Mouse (Mus musculus) liver, postnatal 0 days (tissue): ENCODE measurements around the gene Haus7. TPM values are rescaled to one million over a fixed set of nuclear protein-coding genes. Genes with fewer than 3 reads are reported as not detected.
"Not testable (repeated sequence)": the region's sequence is repeated elsewhere in the genome, so short reads cannot be mapped to it uniquely, and the experiment has no call there.

ENCODE experiments used
- ATAC-seq: fragments of 200-750 bp; cut with Nextera tagmentation; 2 replicates; pipeline ENCODE4 v1.8.0; 2017; ENCODE audit warnings: mild to moderate bottlenecking, moderate library complexity
- DNase-seq: peaks from one replicate; pipeline ENCODE4 v3.0.0-alpha.2; 2016
- H3K27ac ChIP-seq: fragments of 300-500 bp; sonication (generic); 2 replicates; pipeline ENCODE4 v1.5.1; 2014; ENCODE audit warnings: antibody characterized with exemption, moderate library complexity, mild to moderate bottlenecking, low read depth
- H3K27me3 ChIP-seq: fragments of 300-500 bp; sonication (generic); 2 replicates; pipeline ENCODE4 v1.6.1; 2014; ENCODE audit warnings: low read length, control low read depth, mixed read lengths; ENCODE audit not compliant: insufficient read depth
- H3K36me3 ChIP-seq: fragments of 300-500 bp; sonication (generic); replicated peaks from 2 replicates; pipeline ENCODE4 v1.6.1; 2014; ENCODE audit warnings: mild to moderate bottlenecking, control low read depth, low read length, moderate library complexity, mixed read lengths; ENCODE audit not compliant: insufficient read depth
- H3K4me1 ChIP-seq: fragments of 300-500 bp; sonication (generic); 2 replicates; pipeline ENCODE4 v1.6.1; 2014; ENCODE audit warnings: antibody characterized with exemption, mild to moderate bottlenecking, control low read depth; ENCODE audit not compliant: insufficient read depth
- H3K4me2 ChIP-seq: fragments of 300-500 bp; sonication (generic); 2 replicates; pipeline ENCODE4 v1.6.1; 2014; ENCODE audit warnings: low read depth, mild to moderate bottlenecking, low read length, moderate library complexity, mixed read lengths
- H3K4me3 ChIP-seq: fragments of 300-500 bp; sonication (generic); 2 replicates; pipeline ENCODE4 v1.5.1; 2014; ENCODE audit warnings: low read depth, low read length
- H3K9ac ChIP-seq: fragments of 300-500 bp; sonication (generic); replicated peaks from 2 replicates; pipeline ENCODE4 v1.6.1; 2014; ENCODE audit warnings: mild to moderate bottlenecking, moderate library complexity
- H3K9me3 ChIP-seq: fragments of 300-500 bp; sonication (generic); 2 replicates; pipeline ENCODE4 v1.6.1; 2016; ENCODE audit warnings: mild to moderate bottlenecking, control low read depth, low read length, mixed read lengths
- CTCF ChIP-seq: sonication (generic); IDR thresholded peaks from 2 replicates; pipeline ENCODE4 v1.5.1; 2016; ENCODE audit warnings: antibody characterized with exemption, low read depth
- EP300 ChIP-seq: IDR thresholded peaks from 2 replicates; pipeline ENCODE4 v1.6.1; 2016; ENCODE audit warnings: antibody characterized with exemption, low read depth, mild to moderate bottlenecking
- WGBS: fragments of 180-500 bp; shearing (Covaris S2); extraction: QIAGEN DNeasy Blood & Tissue Kit; methylation state at CpG from one replicate; pipeline ENCODE4 v1.1.7; 2014; ENCODE audit not compliant: insufficient replicate concordance; 5-methylcytosine and 5-hydroxymethylcytosine counted together
- polyA plus RNA-seq: library from polyadenylated mRNA; unstranded; fragments of >200 nt; fragmentation: Nextera tagmentation; extraction: Ambion mirVana; gene quantifications from 2 replicates; pipeline ENCODE4 v1.2.1, GENCODE M21; 2015

Haus7 gene
- polyA plus RNA-seq, 1 experiment from 2014 or later, result 25.3 TPM

- no peaks in the 10 kb centered on the region for H3K36me3 ChIP-seq
- WGBS, result 13% methylated on average over 16 of the region's 20 CpGs
- ATAC-seq, result no peak
- H3K4me1 ChIP-seq, result no peaks in the 10 kb centered on the region
- 0 out of 2 replicates have a peak within 1 kb of the TSS, but pooled peaks have one; percentile 16 for H3K4me3 ChIP-seq
- H3K4me2 ChIP-seq, result peak within 1 kb of the TSS; percentile 34; the same call in 1 of the 2 replicates
- H3K27ac ChIP-seq, result no peak within 1 kb of the TSS
- no peak for DNase-seq
- peaks cover 7% of the 10 kb centered on the region; the same call in 1 of the 2 replicates for H3K27me3 ChIP-seq
- H3K9me3 ChIP-seq, result no peaks in the 10 kb centered on the region
- no peak within 1 kb of the TSS for H3K9ac ChIP-seq
- TF ChIP-seq EP300, result no peak
- no peak for TF ChIP-seq CTCF
Observed at GRCm38 (mm10) chrX:73410880-73411517, 47.8 kb downstream of the Haus7 start, which contains the start of gene Zfp92. Gene Zfp92, plus strand, starts transcription at chrX:73411096.

- no peak for TF ChIP-seq CTCF
- 83% methylated on average over 12 of the region's 12 CpGs for WGBS
Observed at GRCm38 (mm10) chrX:73401616-73402015, 57.2 kb downstream of the Haus7 start.

GRCm38 (mm10) chrX:73400951-73401350 is 57.9 kb downstream of the Haus7 start:
- DNase-seq, result no peak
- H3K4me2 ChIP-seq, result no peak overlapping the region
- ATAC-seq, result no peak
- 88% methylated on average over 20 of the region's 20 CpGs for WGBS
- TF ChIP-seq CTCF, result no peak
- no peak for TF ChIP-seq EP300
- H3K9ac ChIP-seq, result no peak overlapping the region
- no peaks in the 10 kb centered on the region for H3K4me1 ChIP-seq
- H3K4me3 ChIP-seq, result no peak overlapping the region
- no peaks in the 10 kb centered on the region for H3K27me3 ChIP-seq
- H3K27ac ChIP-seq, result no peak overlapping the region
- no peaks in the 10 kb centered on the region for H3K36me3 ChIP-seq
- no peaks in the 10 kb centered on the region for H3K9me3 ChIP-seq

More at GRCm38 (mm10) chrX:73401616-73402015, 57.2 kb downstream of the Haus7 start:
- Histone ChIP-seq H3K4me2 (no peak overlapping the region), H3K9me3 (no peaks in the 10 kb centered on the region), H3K4me1 (no peaks in the 10 kb centered on the region), H3K4me3 (no peak overlapping the region), H3K9ac (no peak overlapping the region), H3K27ac (no peak overlapping the region), H3K27me3 (no peaks in the 10 kb centered on the region), H3K36me3 (no peaks in the 10 kb centered on the region)
- ATAC-seq (no peak), DNase-seq (no peak)

- H3K36me3 ChIP-seq, H3K9me3 ChIP-seq, H3K4me2 ChIP-seq, H3K27me3 ChIP-seq, ATAC-seq, H3K27ac ChIP-seq, H3K4me3 ChIP-seq, H3K9ac ChIP-seq, DNase-seq, H3K4me1 ChIP-seq: not testable (repeated sequence)
- WGBS, result 54% methylated on average over 1 of the region's 2 CpGs
Observed at GRCm38 (mm10) chrX:73398636-73399035, 60.2 kb downstream of the Haus7 start, which contains the start of gene Gm18336. Gene Gm18336, minus strand, starts transcription at chrX:73398736.

GRCm38 (mm10) chrX:73396446-73396845 is 62.4 kb downstream of the Haus7 start:
- ATAC-seq (no peak), DNase-seq (no peak)
- WGBS, result 88% methylated on average over 1 of the region's 1 CpGs

GRCm38 (mm10) chrX:73391481-73391880 is 67.4 kb downstream of the Haus7 start:
- DNase-seq (no peak), ATAC-seq (no peak)
- Histone ChIP-seq H3K27me3 (peaks cover 2% of the 10 kb centered on the region; the same call in 1 of the 2 replicates), H3K4me3 (no peak overlapping the region), H3K4me2 (no peak overlapping the region), H3K9ac (no peak overlapping the region), H3K9me3 (no peaks in the 10 kb centered on the region), H3K27ac (no peak overlapping the region), H3K4me1 (no peaks in the 10 kb centered on the region), H3K36me3 (no peaks in the 10 kb centered on the region)
- TF ChIP-seq EP300, result no peak
- no peak for TF ChIP-seq CTCF
- 71% methylated on average over 4 of the region's 4 CpGs for WGBS

More at GRCm38 (mm10) chrX:73396446-73396845, 62.4 kb downstream of the Haus7 start:
- H3K9me3 ChIP-seq, result no peaks in the 10 kb centered on the region
- no peaks in the 10 kb centered on the region for H3K36me3 ChIP-seq
- TF ChIP-seq EP300, result no peak
- TF ChIP-seq CTCF, result no peak
- H3K27me3 ChIP-seq, result peaks cover 2% of the 10 kb centered on the region; the same call in 1 of the 2 replicates
- H3K9ac ChIP-seq, result no peak overlapping the region
- no peak overlapping the region for H3K27ac ChIP-seq
- H3K4me1 ChIP-seq, result no peaks in the 10 kb centered on the region
- H3K4me2 ChIP-seq, result no peak overlapping the region
- H3K4me3 ChIP-seq, result no peak overlapping the region

Other genes with a start within 250 kb of the Haus7 start
- gene Xlr4b, start 244.7 kb downstream of the Haus7 start, polyA plus RNA-seq, result 0.85 and 1.1 TPM in 2 replicates
- gene F8a, start 230.8 kb downstream of the Haus7 start, polyA plus RNA-seq, result 5.6 and 5.7 TPM in 2 replicates
- gene Xlr4c, start 215.9 kb downstream of the Haus7 start, polyA plus RNA-seq, result 0.25 and 0.29 TPM in 2 replicates
- gene Xlr3c, start 193.7 kb downstream of the Haus7 start, polyA plus RNA-seq, result not detected in 2 replicates
- not detected in 2 replicates for gene Xlr5a, start 166.1 kb downstream of the Haus7 start, polyA plus RNA-seq
- not detected in 2 replicates for gene Xlr5c, start 166.1 kb downstream of the Haus7 start, polyA plus RNA-seq
- not detected in 2 replicates for gene Gm45015, start 122.2 kb downstream of the Haus7 start, polyA plus RNA-seq
- gene Zfp275, start 116.4 kb downstream of the Haus7 start, polyA plus RNA-seq, result 1.7 and 1.8 TPM in 2 replicates
- not detected in 2 replicates for gene Gm18336, start 60.3 kb downstream of the Haus7 start, polyA plus RNA-seq
- not detected in 2 replicates for gene Zfp92, start 47.9 kb downstream of the Haus7 start, polyA plus RNA-seq
- not detected in 2 replicates for gene Trex2, start 23.7 kb downstream of the Haus7 start, polyA plus RNA-seq
- gene Bgn, start 24.6 kb upstream of the Haus7 start, polyA plus RNA-seq, result 17.4 and 18.3 TPM in 2 replicates
- gene Atp2b3, start 44.0 kb upstream of the Haus7 start, polyA plus RNA-seq, result not detected in 2 replicates
- gene Dusp9, start 180.4 kb upstream of the Haus7 start, polyA plus RNA-seq, result 3.9 and 4.2 TPM in 2 replicates
- gene Pnck, start 201.1 kb upstream of the Haus7 start, polyA plus RNA-seq, result 0.61 and 0.66 TPM in 2 replicates
- 0.72 and 0.81 TPM in 2 replicates for gene Slc6a8, start 214.1 kb upstream of the Haus7 start, polyA plus RNA-seq